Mouse (Mus musculus): ENCODE measurements around the gene Ms4a15. TPM values are rescaled to one million over a fixed set of nuclear protein-coding genes. Genes with fewer than 3 reads are reported as not detected.

Ms4a15 gene
- total RNA-seq, 2 experiments from 2014 or later, result not detected

DNA sequence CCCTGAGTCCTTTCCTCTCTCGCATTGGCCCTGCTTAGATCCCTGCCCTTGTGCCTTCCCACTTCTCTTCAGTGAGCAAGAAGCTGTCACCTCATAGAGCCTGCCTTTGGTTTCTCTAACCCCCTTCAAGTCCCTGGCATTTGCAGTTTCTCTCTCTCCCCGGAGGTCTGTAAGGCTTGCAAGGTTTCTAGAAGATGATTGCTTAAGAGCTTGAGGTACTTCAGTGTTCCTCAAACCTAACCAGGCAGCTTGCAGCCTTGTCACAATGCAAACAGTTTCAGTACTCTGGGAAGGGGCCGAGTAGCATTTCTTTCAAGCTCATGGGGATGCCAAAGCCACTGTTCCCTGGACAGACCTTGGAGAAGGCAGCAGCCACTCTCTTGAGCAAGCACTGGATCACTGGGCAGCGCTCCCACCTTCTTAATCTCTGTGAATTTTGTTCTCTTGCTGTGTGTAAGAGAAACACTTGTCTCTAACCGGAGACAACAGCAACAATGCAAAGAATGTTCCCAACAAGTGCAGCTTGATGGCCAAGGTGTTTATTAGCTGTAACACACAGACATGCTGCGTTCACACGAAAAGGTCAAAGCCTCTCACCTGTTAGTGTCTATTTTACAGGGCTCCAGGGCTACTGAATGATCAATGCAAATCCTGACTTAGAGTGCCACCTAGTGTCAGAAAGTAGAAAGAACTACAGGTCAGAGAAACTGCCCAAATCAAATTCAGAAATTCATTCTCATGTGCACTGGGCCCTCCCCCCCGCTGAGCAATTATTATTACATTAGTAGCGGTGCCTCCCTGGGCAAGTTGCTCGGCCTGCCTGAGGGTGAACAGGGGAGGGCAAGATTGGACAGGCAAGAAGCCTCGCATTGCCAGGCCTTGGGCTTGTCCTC, 33.7 kb downstream of the Ms4a15 start:
- DNase-seq, result peak; percentile 30

DNA sequence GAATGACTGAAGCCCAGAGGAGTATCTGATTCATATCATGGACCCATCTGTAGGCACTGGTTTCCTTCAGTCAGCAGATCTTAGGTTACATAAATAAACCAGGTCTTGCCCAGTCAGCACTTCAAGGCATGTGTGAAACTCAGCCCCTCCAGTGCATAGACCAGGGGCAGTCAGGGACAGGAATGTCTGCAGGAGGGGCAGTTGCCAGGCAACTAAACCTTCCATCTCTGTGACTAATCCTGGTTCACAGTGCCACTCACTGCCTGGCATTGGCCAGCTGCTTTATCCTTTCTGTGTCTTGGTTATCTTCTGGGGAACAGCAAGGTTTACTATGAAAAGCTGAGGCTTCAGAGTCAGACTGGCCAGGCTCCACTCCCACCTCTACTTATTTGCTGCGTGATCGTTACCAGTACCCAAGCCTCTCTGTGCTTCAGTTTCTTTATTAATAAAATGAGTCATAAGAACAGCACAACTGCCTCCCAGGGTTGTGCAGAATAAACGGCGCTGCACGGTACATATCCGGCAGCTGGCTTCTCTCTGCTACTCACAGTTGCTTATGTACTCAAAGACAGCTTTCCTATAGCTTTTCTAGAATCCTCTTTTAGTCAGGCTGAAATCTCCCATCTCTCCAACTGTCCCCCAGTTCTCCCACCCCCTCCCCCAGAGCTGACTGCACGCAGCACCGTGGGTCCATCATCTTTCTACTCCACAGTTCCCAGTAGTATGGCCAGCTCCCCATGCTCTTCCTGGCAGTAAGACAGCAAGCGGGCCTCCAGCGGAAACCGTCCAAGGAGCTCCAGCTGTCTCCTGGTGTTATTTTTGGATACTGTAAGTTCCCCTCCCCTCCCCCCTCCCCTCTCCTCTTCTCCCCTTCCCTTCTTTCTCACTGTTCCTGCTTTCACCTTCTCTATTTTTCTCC, 40.8 kb downstream of the Ms4a15 start:
- DNase-seq, result peak; percentile 60

DNA sequence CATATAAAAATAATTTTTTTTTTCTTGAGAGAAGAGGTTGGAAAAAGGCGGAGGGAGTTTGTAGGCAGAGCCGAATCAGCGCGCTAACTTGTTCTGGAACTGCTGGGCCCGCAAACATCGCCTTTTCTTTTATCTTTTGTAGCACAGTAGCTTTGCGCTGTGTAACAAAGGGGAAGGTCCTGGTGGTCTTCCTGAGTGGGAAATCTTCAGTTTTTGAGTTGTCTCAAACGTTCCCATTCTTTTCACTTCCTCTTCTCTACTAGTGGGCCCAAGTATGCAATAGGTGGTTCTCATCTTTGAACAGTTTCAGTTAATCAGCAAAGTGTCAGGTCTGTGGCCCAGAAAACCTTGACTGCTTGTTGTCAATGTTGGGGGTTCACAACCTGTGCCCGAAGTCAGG, 43.5 kb downstream of the Ms4a15 start:
- DNase-seq, result no peak

- DNase-seq, result peak; percentile 95
Observed at GRCm38 (mm10) chr19:10949112-10949511, 43.9 kb downstream of the Ms4a15 start, which contains the start of gene Ccdc86. Gene Ccdc86 (minus strand): TSS chr19:10949266.

DNA sequence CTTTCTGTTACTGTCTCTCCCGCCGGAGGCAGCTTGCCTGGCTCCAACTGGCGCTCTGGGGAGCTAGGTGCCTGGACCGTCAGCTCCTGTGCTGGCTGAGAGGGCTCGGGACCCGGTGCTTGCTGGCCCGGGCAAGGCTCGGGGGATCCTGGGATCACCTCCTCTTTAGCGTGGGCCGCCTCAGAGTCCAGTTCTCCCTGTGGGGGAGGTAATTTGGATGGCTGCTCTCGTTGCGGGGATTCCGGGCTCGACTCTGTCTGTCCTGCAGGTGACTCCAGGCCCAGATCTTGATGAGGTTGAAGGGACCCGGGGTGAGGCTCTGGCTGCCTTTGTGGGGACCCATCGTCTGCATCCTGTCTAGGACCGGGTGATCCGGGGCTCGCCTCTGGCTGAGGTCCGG, 44.6 kb downstream of the Ms4a15 start:
- DNase-seq, result no peak

- DNase-seq, result no peak
Observed at GRCm38 (mm10) chr19:10947219-10947618, 45.8 kb downstream of the Ms4a15 start.

DNA sequence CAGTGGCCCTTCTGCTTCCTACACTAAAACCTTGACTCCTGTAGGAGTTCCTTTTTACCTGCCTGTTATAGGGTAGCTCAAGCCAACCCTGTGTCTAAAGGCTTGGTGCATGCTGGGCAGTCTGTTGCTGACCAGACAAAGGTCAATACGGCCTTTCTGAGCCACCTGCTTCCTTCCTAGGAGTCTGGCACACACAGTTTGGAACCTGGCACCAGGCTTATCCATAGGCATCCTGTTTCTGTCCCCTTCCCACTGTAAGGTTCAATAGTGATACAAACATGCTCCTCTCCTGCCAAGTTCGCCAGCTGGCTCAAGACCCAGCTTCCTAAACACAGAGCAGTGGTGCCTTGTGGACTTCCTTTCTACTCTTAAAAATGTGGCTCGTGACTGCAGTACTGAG, 46.5 kb downstream of the Ms4a15 start:
- no peak for DNase-seq

DNA sequence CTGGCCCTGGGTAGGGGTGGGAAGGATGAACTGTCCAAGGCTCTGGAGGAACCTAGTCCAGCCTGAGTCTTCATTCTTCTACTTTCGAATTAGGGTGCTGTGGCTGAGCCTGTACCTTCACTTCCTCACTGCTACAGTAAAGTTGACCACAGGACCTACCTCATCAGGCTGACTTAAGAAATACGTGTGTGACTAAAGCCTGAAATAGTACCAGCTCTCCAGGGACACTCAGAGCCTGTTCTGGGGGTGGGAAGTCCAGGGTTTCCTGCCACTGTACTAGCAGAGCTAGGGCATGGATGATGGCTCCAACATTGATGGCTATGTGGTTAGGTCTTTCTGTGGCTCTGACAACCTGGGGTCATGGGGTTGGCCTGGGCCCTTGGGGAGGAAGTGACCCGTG, 49.1 kb downstream of the Ms4a15 start:
- no peak for DNase-seq

GRCm38 (mm10) chr19:10940801-10941457, 52.1 kb downstream of the Ms4a15 start:
- no peak for DNase-seq

- DNase-seq, result peak; percentile 57
Observed at GRCm38 (mm10) chr19:10940097-10940800, 52.8 kb downstream of the Ms4a15 start.

GRCm38 (mm10) chr19:10938771-10939170, 54.3 kb downstream of the Ms4a15 start:
- no peak for DNase-seq

DNA sequence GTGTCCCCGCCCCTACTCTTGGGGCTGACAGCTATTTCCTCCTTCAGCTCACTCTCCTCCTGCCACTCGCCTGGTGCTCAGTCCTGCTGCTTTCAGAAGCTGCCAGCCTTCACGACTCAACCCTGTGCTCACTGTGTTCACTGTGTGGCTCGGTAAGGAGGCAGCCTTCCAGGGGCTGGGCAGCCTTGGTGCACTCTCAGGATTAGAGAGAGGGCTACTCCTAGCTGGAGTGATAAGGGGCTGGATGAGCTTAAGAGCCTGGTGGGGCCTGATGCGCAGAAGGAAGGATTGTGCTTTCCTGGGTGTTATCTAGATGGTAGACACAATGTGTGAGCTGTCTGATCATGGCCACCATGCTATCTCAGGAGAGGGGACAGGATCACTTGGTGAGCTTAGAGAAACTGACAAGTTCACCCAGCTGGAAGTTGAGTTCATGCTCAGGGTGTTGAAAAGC, 55.9 kb downstream of the Ms4a15 start, which contains the start of gene Ptgdr2:
Ptgdr2 (plus strand) TSS at position 51 of the 454 bp plus-strand sequence.
- no peak for DNase-seq

GRCm38 (mm10) chr19:10936077-10936476, 57.0 kb downstream of the Ms4a15 start:
- no peak for DNase-seq

- no peak for DNase-seq
Observed at GRCm38 (mm10) chr19:10935029-10935428, 58.0 kb downstream of the Ms4a15 start.

GRCm38 (mm10) chr19:10930641-10931040, 62.4 kb downstream of the Ms4a15 start:
- no peak for DNase-seq

Other genes starting within 250 kb of the Ms4a15 start
- gene Cd6, start 163.2 kb downstream of the Ms4a15 start, total RNA-seq (2021), result under 1 TPM in 1 of 2 experiments, not detected in 1; 0.26 TPM
- 1 to 10 TPM in 1 of 2 experiments, under 1 TPM in 1; 0.75 to 1.6 TPM for gene Slc15a3, start 153.5 kb downstream of the Ms4a15 start, total RNA-seq (2021)
- gene Tmem132a, start 123.3 kb downstream of the Ms4a15 start, total RNA-seq (2021), result 10 to 100 TPM; 26.9 to 29.9 TPM
- 100 to 1,000 TPM; 208 to 212 TPM for gene Tmem109, start 111.2 kb downstream of the Ms4a15 start, total RNA-seq (2021)
- 100 to 1,000 TPM; 264 to 270 TPM for gene Prpf19, start 98.0 kb downstream of the Ms4a15 start, total RNA-seq (2021)
- under 1 TPM in 1 of 2 experiments, not detected in 1; 0.23 TPM for gene Zp1, start 72.6 kb downstream of the Ms4a15 start, total RNA-seq (2021)
- under 1 TPM in 1 of 2 experiments, not detected in 1; 0.14 TPM for gene Ptgdr2, start 56.1 kb downstream of the Ms4a15 start, total RNA-seq (2021)
- gene Ccdc86, start 44.0 kb downstream of the Ms4a15 start, total RNA-seq (2021), result 10 to 100 TPM; 26.9 to 27.3 TPM
- gene Ms4a10, start 18.6 kb downstream of the Ms4a15 start, total RNA-seq (2021), result not detected
- not detected for gene Ms4a18, start 24.8 kb upstream of the Ms4a15 start, total RNA-seq (2021)
- 1 to 10 TPM in 1 of 2 experiments, under 1 TPM in 1; 0.73 to 1.1 TPM for gene Ms4a8a, start 87.9 kb upstream of the Ms4a15 start, total RNA-seq (2021)
- gene 1700017D01Rik, start 137.6 kb upstream of the Ms4a15 start, total RNA-seq (2021), result under 1 TPM; 0.19 to 0.29 TPM
- gene 1700025F22Rik, start 172.1 kb upstream of the Ms4a15 start, total RNA-seq (2021), result not detected
- gene Ms4a13, start 203.5 kb upstream of the Ms4a15 start, total RNA-seq (2021), result not detected
- not detected for gene Ms4a12, start 239.2 kb upstream of the Ms4a15 start, total RNA-seq (2021)

Measured in gastrocnemius, postnatal 10 days (tissue).